Mouse (Mus musculus): Measurements from ENCODE around the gene Gm17581.

GRCm38 (mm10) chr2:155691336-155691722 lies 44.3 kb downstream of the Gm17581 start:
- TF ChIP-seq POLR2A (IDR thresholded peaks at IDR 0.05; ENCODE audit: extremely low read depth, insufficient read depth, low read length) (no peak), CTCF (IDR thresholded peaks at IDR 0.05; ENCODE audit: extremely low read depth, insufficient read depth, low read length) (no peak)

Data from cortical plate, adult 2 months (tissue).